Mouse (Mus musculus): Measurements from ENCODE around the gene Fam57b. TPM values are rescaled to one million over a fixed set of nuclear protein-coding genes. Genes with fewer than 3 reads are reported as not detected.

The Fam57b gene
- polyA plus RNA-seq, 3 experiments from 2014 or later = not detected

Other genes with a start within 250 kb of the Fam57b start
- 100 to 1,000 TPM; 219 to 232 (median 230) TPM for gene Eif3c, start 231.3 kb upstream of the Fam57b start, polyA plus RNA-seq (2017; shearing (Covaris generic))
- 1 to 10 TPM in 1 of 3 experiments, under 1 TPM in 1, not detected in 1; 0.23 to 2.3 TPM for gene Apobr, start 212.7 kb upstream of the Fam57b start, polyA plus RNA-seq (2017; shearing (Covaris generic))
- gene Cln3, start 211.9 kb upstream of the Fam57b start, polyA plus RNA-seq (2017; shearing (Covaris generic)) = 10 to 100 TPM; 25.2 to 57.9 (median 51.4) TPM
- not detected for gene Il27, start 202.7 kb upstream of the Fam57b start, polyA plus RNA-seq (2017; shearing (Covaris generic))
- 1 to 10 TPM in 1 of 3 experiments, not detected in 2; 2.2 TPM for gene Nupr1, start 166.8 kb upstream of the Fam57b start, polyA plus RNA-seq (2017; shearing (Covaris generic))
- 100 to 1,000 TPM in 1 of 3 experiments, 10 to 100 TPM in 2; 46.5 to 103 (median 70.1) TPM for gene Sgf29, start 148.4 kb upstream of the Fam57b start, polyA plus RNA-seq (2017; shearing (Covaris generic))
- under 1 TPM in 1 of 3 experiments, not detected in 2; 0.65 TPM for gene Sult1a1, start 121.2 kb upstream of the Fam57b start, polyA plus RNA-seq (2017; shearing (Covaris generic))
- gene Bola2, start 102.3 kb upstream of the Fam57b start, polyA plus RNA-seq (2017; shearing (Covaris generic)) = 100 to 1,000 TPM in 2 of 3 experiments, 10 to 100 TPM in 1; 89.3 to 196 (median 149) TPM
- 10 to 100 TPM; 11.7 to 18.2 (median 13.3) TPM for gene Slx1b, start 101.9 kb upstream of the Fam57b start, polyA plus RNA-seq (2017; shearing (Covaris generic))
- gene Coro1a, start 89.9 kb upstream of the Fam57b start, polyA plus RNA-seq (2017; shearing (Covaris generic)) = 1,000 to 10,000 TPM; 2,119 to 2,488 (median 2,393) TPM
- 10 to 100 TPM; 15.9 to 20.8 (median 17.2) TPM for gene Mapk3, start 38.1 kb upstream of the Fam57b start, polyA plus RNA-seq (2017; shearing (Covaris generic))
- gene Gdpd3, start 31.3 kb upstream of the Fam57b start, polyA plus RNA-seq (2017; shearing (Covaris generic)) = 100 to 1,000 TPM in 2 of 3 experiments, 10 to 100 TPM in 1; 97.0 to 604 (median 276) TPM
- gene Ypel3, start 20.7 kb upstream of the Fam57b start, polyA plus RNA-seq (2017; shearing (Covaris generic)) = 100 to 1,000 TPM in 1 of 3 experiments, 10 to 100 TPM in 2; 51.9 to 107 (median 70.2) TPM
- 1 to 10 TPM; 2.1 to 3.9 (median 3.7) TPM for gene Tbx6, start 16.2 kb upstream of the Fam57b start, polyA plus RNA-seq (2017; shearing (Covaris generic))
- gene Ppp4c, start 5.2 kb upstream of the Fam57b start, polyA plus RNA-seq (2017; shearing (Covaris generic)) = 100 to 1,000 TPM; 118 to 168 (median 129) TPM
- gene 4930451I11Rik, start 34.0 kb downstream of the Fam57b start, polyA plus RNA-seq (2017; shearing (Covaris generic)) = not detected
- gene Doc2a, start 49.7 kb downstream of the Fam57b start, polyA plus RNA-seq (2017; shearing (Covaris generic)) = not detected
- gene Hirip3, start 64.3 kb downstream of the Fam57b start, polyA plus RNA-seq (2017; shearing (Covaris generic)) = 10 to 100 TPM; 11.2 to 19.3 (median 18.2) TPM
- gene Ino80e, start 64.7 kb downstream of the Fam57b start, polyA plus RNA-seq (2017; shearing (Covaris generic)) = 10 to 100 TPM; 63.0 to 88.4 (median 68.7) TPM
- gene Taok2, start 87.0 kb downstream of the Fam57b start, polyA plus RNA-seq (2017; shearing (Covaris generic)) = 10 to 100 TPM; 16.8 to 20.3 (median 19.6) TPM
- gene Tmem219, start 125.2 kb downstream of the Fam57b start, polyA plus RNA-seq (2017; shearing (Covaris generic)) = 10 to 100 TPM; 36.8 to 69.8 (median 47.7) TPM
- gene Kctd13, start 131.2 kb downstream of the Fam57b start, polyA plus RNA-seq (2017; shearing (Covaris generic)) = 1 to 10 TPM; 6.1 to 7.9 (median 6.3) TPM
- gene Asphd1, start 151.9 kb downstream of the Fam57b start, polyA plus RNA-seq (2017; shearing (Covaris generic)) = under 1 TPM in 1 of 3 experiments, not detected in 2; 0.34 TPM
- under 1 TPM; 0.69 to 0.87 (median 0.77) TPM for gene Sez6l2, start 152.9 kb downstream of the Fam57b start, polyA plus RNA-seq (2017; shearing (Covaris generic))
- 100 to 1,000 TPM; 104 to 127 (median 115) TPM for gene Cdipt, start 178.2 kb downstream of the Fam57b start, polyA plus RNA-seq (2017; shearing (Covaris generic))
- 1 to 10 TPM in 2 of 3 experiments, under 1 TPM in 1; 0.91 to 1.8 (median 1.3) TPM for gene Cdiptos, start 178.4 kb downstream of the Fam57b start, polyA plus RNA-seq (2017; shearing (Covaris generic))
- gene Mvp, start 217.0 kb downstream of the Fam57b start, polyA plus RNA-seq (2017; shearing (Covaris generic)) = 10 to 100 TPM; 15.2 to 19.7 (median 16.2) TPM
- gene Pagr1b, start 218.8 kb downstream of the Fam57b start, polyA plus RNA-seq (2017; shearing (Covaris generic)) = not detected
- 10 to 100 TPM; 34.7 to 44.5 (median 42.6) TPM for gene Pagr1a, start 219.7 kb downstream of the Fam57b start, polyA plus RNA-seq (2017; shearing (Covaris generic))
- gene Gm42742, start 223.4 kb downstream of the Fam57b start, polyA plus RNA-seq (2017; shearing (Covaris generic)) = 10 to 100 TPM; 42.5 to 62.2 (median 46.4) TPM
- 1 to 10 TPM in 1 of 3 experiments, under 1 TPM in 1, not detected in 1; 0.97 to 1.1 TPM for gene Prrt2, start 223.5 kb downstream of the Fam57b start, polyA plus RNA-seq (2017; shearing (Covaris generic))
- 10 to 100 TPM; 18.6 to 22.4 (median 21.4) TPM for gene Maz, start 229.4 kb downstream of the Fam57b start, polyA plus RNA-seq (2017; shearing (Covaris generic))
- gene Kif22, start 244.8 kb downstream of the Fam57b start, polyA plus RNA-seq (2017; shearing (Covaris generic)) = 10 to 100 TPM; 11.7 to 94.2 (median 13.8) TPM

Data from inflammation-experienced regulatory T-cells, adult 6 months (primary cell).